Comparison of ENCODE assay signal across 26 mouse cellular contexts in genomic region chr6:92449956-92450355, GRCm38 (mm10).
DNase-seq lines count a peak whose midpoint lies in the region; ATAC-seq and TF ChIP-seq lines count a peak whose summit lies in the region.
"Had no signal": no experiment of that assay in that cellular context is flagged by ENCODE, and none has a peak within 500 bp of the region (broad histone marks: within the 10 kb centered on the region; RNA-seq: fewer than 3 reads in every experiment).

No protein-coding gene starts in this region.

- H3K27me3 ChIP-seq in Patski, result no peaks in the 10 kb centered on the region
- no peaks in the 10 kb centered on the region for H3K27me3 ChIP-seq in neural tube, embryonic 15.5 days (replicated peaks)
- H3K27me3 ChIP-seq: CH12.LX; embryonic facial prominence, embryonic 12.5 days; forebrain, embryonic 12.5 days had no signal

- H3K9ac ChIP-seq in neural tube, embryonic 15.5 days (replicated peaks), result no peak overlapping the region
- H3K9ac ChIP-seq: embryonic facial prominence, embryonic 12.5 days; forebrain, embryonic 12.5 days; forebrain, postnatal 0 days had no signal

- in situ Hi-C loops in Patski (cut with MboI; ENCODE audit: low pct_unique_long_range_greater_than_20kb), result no loop called here

- POLR2A ChIA-PET in Patski (lab: Charles Lee), result interaction anchor here (0.6 to 0.7 kb wide), 2 partner anchors 10 to 154 kb away, joined by 3 read pairs; no protein-coding TSS in a partner anchor

- peaks cover 20% of the 10 kb centered on the region for H3K4me1 ChIP-seq in embryonic fibroblast, embryonic 13.5 days (ENCODE audit: control insufficient read depth, insufficient read depth, low read length)
- peaks cover 8% of the 10 kb centered on the region for H3K4me1 ChIP-seq in neural tube, embryonic 15.5 days
- H3K4me1 ChIP-seq: embryonic facial prominence, embryonic 12.5 days; forebrain, embryonic 12.5 days had no signal

- 90% methylated on average over 1 of the region's 1 CpGs for WGBS in neural tube, embryonic 15.5 days

- H3K36me3 ChIP-seq in neural tube, embryonic 15.5 days, result 0 out of 2 replicates have a peak, but pooled peaks cover 4% of the 10 kb centered on the region
- H3K36me3 ChIP-seq: embryonic facial prominence, embryonic 10.5 days; embryonic facial prominence, embryonic 12.5 days; forebrain, embryonic 10.5 days; forebrain, embryonic 12.5 days; G1E had no signal

- TF ChIP-seq CTCF in Patski (IDR thresholded peaks at IDR 0.05), result no peak
- no peak for TF ChIP-seq CTCF in embryonic fibroblast, embryonic 13.5 days (IDR thresholded peaks at IDR 0.05; ENCODE audit: borderline replicate concordance, insufficient read depth, low read length)

- no peak for TF ChIP-seq POLR2A in embryonic fibroblast, embryonic 13.5 days (IDR thresholded peaks at IDR 0.05; ENCODE audit: low read depth, low read length)

- peak; percentile 39; the same call in 1 of the 2 replicates for ATAC-seq in frontal cortex, adult (ENCODE audit: low TSS enrichment)
- peak; percentile 49 for ATAC-seq in Patski
- no peak for ATAC-seq in neural tube, embryonic 15.5 days (ENCODE audit: low FRiP score)
- ATAC-seq: CD4-positive, CD25-positive, alpha-beta regulatory T cell, adult 4 months; forebrain, embryonic 14.5 days; forebrain, postnatal 0 days had no signal

- H3K9me3 ChIP-seq in neural tube, embryonic 15.5 days (replicated peaks), result no peaks in the 10 kb centered on the region
- H3K9me3 ChIP-seq: embryonic facial prominence, embryonic 10.5 days; embryonic facial prominence, embryonic 12.5 days; forebrain, embryonic 10.5 days; forebrain, embryonic 12.5 days; G1E had no signal

- H3K4me2 ChIP-seq in neural tube, embryonic 15.5 days, result no peak overlapping the region
- H3K4me2 ChIP-seq: embryonic facial prominence, embryonic 12.5 days; forebrain, embryonic 12.5 days had no signal

- no peak for DNase-seq in frontal cortex, postnatal 36 days (ENCODE audit: low spot score in 2 of 2)
- peak; percentile 66 for DNase-seq in Muller cell, postnatal 12 days (ENCODE audit: inconsistent ontology term)
- DNase-seq in Patski (ENCODE audit: low read depth, low spot score), result no peak
- DNase-seq in right cerebral cortex, postnatal 25 days, result no peak
- DNase-seq in layer of hippocampus, postnatal 14 days (ENCODE audit: low spot score in 2 of 2), result no peak
- DNase-seq: adrenal gland, adult 8-10 months; adrenal gland, postnatal 25 days; B cell, adult 2 months; cerebellum, adult 11-12 months; cerebellum, adult 2 months; cerebellum, adult 9-10 months; cerebellum, postnatal 10 days; cerebellum, postnatal 25 days; forebrain, postnatal 0 days had no signal

- no peak overlapping the region for H3K4me3 ChIP-seq in embryonic fibroblast, embryonic 13.5 days (ENCODE audit: insufficient read depth, low read length)
- no peak overlapping the region for H3K4me3 ChIP-seq in neural tube, embryonic 15.5 days (replicated peaks)
- H3K4me3 ChIP-seq: embryonic facial prominence, embryonic 10.5 days; embryonic facial prominence, embryonic 12.5 days; erythroblast, embryonic 14.5 days; forebrain, embryonic 10.5 days; forebrain, embryonic 12.5 days had no signal

- peak overlapping the region; percentile 28 for H3K27ac ChIP-seq in embryonic fibroblast, embryonic 13.5 days (ENCODE audit: insufficient read depth, low read length)
- no peak overlapping the region for H3K27ac ChIP-seq in neural tube, embryonic 15.5 days (replicated peaks)
- H3K27ac ChIP-seq: embryonic facial prominence, embryonic 10.5 days; embryonic facial prominence, embryonic 12.5 days; forebrain, embryonic 10.5 days; forebrain, embryonic 12.5 days had no signal

- CTCF ChIA-PET in Patski (lab: Charles Lee), result interaction anchor here (0.9 to 1.8 kb wide), 2 partner anchors 10 to 22 kb away, joined by 3 to 4 read pairs; no protein-coding TSS in a partner anchor
